Mouse (Mus musculus) adrenal gland, postnatal 25 days (tissue): ENCODE data around the gene Znrf3. TPM values are rescaled to one million over a fixed set of nuclear protein-coding genes. Genes with fewer than 3 reads are reported as not detected.

ENCODE experiments used
- DNase-seq: peaks from one replicate; pipeline ENCODE4 v3.0.0; 2021; ENCODE audit warnings: mixed read lengths
- total RNA-seq: library from RNA; stranded (reverse); gene quantifications from 2 replicates; pipeline ENCODE4 v1.2.3, GENCODE M21; 2021

Znrf3 gene
- total RNA-seq, 1 experiment from 2014 or later, result 43.2 TPM

DNA sequence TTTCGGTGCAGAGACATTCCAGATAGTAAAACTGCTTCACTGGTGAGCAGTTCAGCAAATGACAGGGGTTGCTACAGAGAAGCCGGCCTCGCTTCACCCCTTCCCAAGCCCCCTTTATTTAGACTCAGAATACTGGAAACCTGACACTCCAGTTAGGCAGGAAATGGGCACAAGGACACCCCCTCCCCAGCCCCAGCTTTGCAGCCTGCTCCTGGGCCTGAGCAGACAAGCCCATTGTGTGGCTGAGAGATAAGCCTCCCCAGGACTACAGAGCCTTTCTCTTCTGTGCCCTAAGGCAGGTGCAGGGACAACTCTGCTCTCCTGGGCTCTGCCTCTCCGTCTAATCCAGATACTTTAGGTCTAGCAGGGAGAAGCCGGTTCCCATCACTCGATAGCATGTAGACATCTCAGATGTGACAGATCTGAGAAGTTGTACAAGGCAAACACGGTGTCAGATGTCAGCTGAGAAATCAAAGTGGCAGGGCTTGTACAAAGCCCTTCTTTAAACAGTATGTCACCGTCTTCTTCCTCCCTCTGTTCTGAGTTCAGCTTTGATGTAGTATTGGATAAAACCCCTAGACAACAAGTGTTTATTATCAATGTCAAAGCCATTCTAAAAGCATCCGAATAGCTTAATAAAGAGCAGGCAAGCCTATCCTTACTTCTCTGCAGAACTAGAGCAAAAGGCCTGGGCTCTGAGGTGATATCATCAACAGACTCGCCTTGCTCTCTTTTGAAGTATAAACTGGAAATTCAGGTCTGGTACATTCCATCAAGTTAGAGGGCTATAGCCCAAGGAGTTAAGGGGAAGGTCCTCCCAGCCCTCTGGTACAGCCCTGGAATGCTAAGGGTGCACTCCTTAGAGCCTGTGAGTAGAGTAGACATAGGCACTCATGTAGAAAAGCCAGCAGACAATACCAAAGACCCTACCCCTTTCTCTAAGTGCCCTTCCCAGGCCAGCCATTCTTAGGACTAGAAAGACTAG is 204.6 kb downstream of the Znrf3 start:
- DNase-seq, result no peak

Other genes starting within 250 kb of the Znrf3 start
- 17.6 and 23.1 TPM in 2 replicates for gene Kremen1, start 183.3 kb downstream of the Znrf3 start, total RNA-seq
- gene Xbp1, start 75.8 kb upstream of the Znrf3 start, total RNA-seq, result 139 and 149 TPM in 2 replicates
- gene Ccdc117, start 97.3 kb upstream of the Znrf3 start, total RNA-seq, result 28.3 and 30.3 TPM in 2 replicates
- not detected in 2 replicates for gene Ankrd36, start 124.8 kb upstream of the Znrf3 start, total RNA-seq